Mouse (Mus musculus): ENCODE data around the gene Lrig1.

Gene Lrig1

GRCm38 (mm10) chr6:94700067-94700491 is at the start of gene Lrig1:
TSS of gene Lrig1 (minus strand) at chr6:94700158.
- DNase-seq (ENCODE audit: low spot score in 2 of 2): peak; percentile 96 to 97

- no peak for DNase-seq (ENCODE audit: low spot score in 2 of 2)
Measured at GRCm38 (mm10) chr6:94749626-94750025, 49.7 kb upstream of the Lrig1 start.

- DNase-seq (ENCODE audit: low spot score in 2 of 2): no peak
Measured at GRCm38 (mm10) chr6:94748361-94748760, 48.4 kb upstream of the Lrig1 start.

GRCm38 (mm10) chr6:94740117-94740729 is 40.3 kb upstream of the Lrig1 start:
- DNase-seq (ENCODE audit: low spot score in 2 of 2): no peak

GRCm38 (mm10) chr6:94738647-94739046 is 38.7 kb upstream of the Lrig1 start:
- no peak for DNase-seq (ENCODE audit: low spot score in 2 of 2)

- peak; percentile 53 to 59 for DNase-seq (ENCODE audit: low spot score in 2 of 2)
Measured at GRCm38 (mm10) chr6:94733878-94734277, 33.9 kb upstream of the Lrig1 start.

- no peak for DNase-seq (ENCODE audit: low spot score in 2 of 2)
Measured at GRCm38 (mm10) chr6:94729847-94730246, 29.9 kb upstream of the Lrig1 start.

- no peak for DNase-seq (ENCODE audit: low spot score in 2 of 2)
Measured at GRCm38 (mm10) chr6:94729132-94729531, 29.2 kb upstream of the Lrig1 start.

GRCm38 (mm10) chr6:94724612-94725011 is 24.7 kb upstream of the Lrig1 start:
- DNase-seq (ENCODE audit: low spot score in 2 of 2): no peak

- DNase-seq (ENCODE audit: low spot score in 2 of 2): no peak
Measured at GRCm38 (mm10) chr6:94718607-94719346, 18.8 kb upstream of the Lrig1 start.

- no peak for DNase-seq (ENCODE audit: low spot score in 2 of 2)
Measured at GRCm38 (mm10) chr6:94717705-94718489, 17.9 kb upstream of the Lrig1 start.

- DNase-seq (ENCODE audit: low spot score in 2 of 2): no peak
Measured at GRCm38 (mm10) chr6:94715645-94715940, 15.6 kb upstream of the Lrig1 start.

GRCm38 (mm10) chr6:94714815-94715644 is 15.1 kb upstream of the Lrig1 start:
- no peak for DNase-seq (ENCODE audit: low spot score in 2 of 2)

GRCm38 (mm10) chr6:94709832-94710231 is 9.9 kb upstream of the Lrig1 start:
- DNase-seq (ENCODE audit: low spot score in 2 of 2): no peak

GRCm38 (mm10) chr6:94709150-94709549 is 9.2 kb upstream of the Lrig1 start:
- no peak for DNase-seq (ENCODE audit: low spot score in 2 of 2)

GRCm38 (mm10) chr6:94707254-94707653 is 7.3 kb upstream of the Lrig1 start:
- no peak for DNase-seq (ENCODE audit: low spot score in 2 of 2)

- no peak for DNase-seq (ENCODE audit: low spot score in 2 of 2)
Measured at GRCm38 (mm10) chr6:94705931-94706330, 6.0 kb upstream of the Lrig1 start.

- no peak for DNase-seq (ENCODE audit: low spot score in 2 of 2)
Measured at GRCm38 (mm10) chr6:94702993-94703392, 3.0 kb upstream of the Lrig1 start.

- DNase-seq (ENCODE audit: low spot score in 2 of 2): no peak
Measured at GRCm38 (mm10) chr6:94701071-94701470, 1.1 kb upstream of the Lrig1 start.

- peak in 1 of 2 experiments; percentile 50 for DNase-seq (ENCODE audit: low spot score in 2 of 2)
Measured at GRCm38 (mm10) chr6:94700612-94701011, 654 bp upstream of the Lrig1 start.

- DNase-seq (ENCODE audit: low spot score in 2 of 2): peak; percentile 34 to 48
Measured at GRCm38 (mm10) chr6:94699173-94699987, 578 bp downstream of the Lrig1 start.

Measured in thymus, postnatal 10 days (tissue).